Mouse (Mus musculus): ENCODE measurements around the gene Crmp1. TPM values are rescaled to one million over a fixed set of nuclear protein-coding genes. Genes with fewer than 3 reads are reported as not detected.

Gene Crmp1
- polyA plus RNA-seq, 2 experiments from 2014 or later = 11.2 to 11.5 TPM

GRCm38 (mm10) chr5:37312980-37313722 lies 71.4 kb downstream of the Crmp1 start:
- no peak for ATAC-seq

GRCm38 (mm10) chr5:37318715-37319114 lies 77.0 kb downstream of the Crmp1 start:
- ATAC-seq = no peak

GRCm38 (mm10) chr5:37320174-37320573 lies 78.4 kb downstream of the Crmp1 start:
- ATAC-seq = no peak

GRCm38 (mm10) chr5:37320761-37321160 lies 79.0 kb downstream of the Crmp1 start:
- ATAC-seq = no peak

GRCm38 (mm10) chr5:37326675-37327074 lies 84.9 kb downstream of the Crmp1 start:
- no peak for ATAC-seq

- ATAC-seq = no peak
Measured at GRCm38 (mm10) chr5:37330449-37331132, 88.9 kb downstream of the Crmp1 start.

GRCm38 (mm10) chr5:37331133-37331505 lies 89.4 kb downstream of the Crmp1 start:
- no peak for ATAC-seq

- no peak for ATAC-seq
Measured at GRCm38 (mm10) chr5:37332066-37332465, 90.3 kb downstream of the Crmp1 start.

- ATAC-seq = no peak
Measured at GRCm38 (mm10) chr5:37335061-37335460, 93.3 kb downstream of the Crmp1 start.

- ATAC-seq = no peak
Measured at GRCm38 (mm10) chr5:37336485-37337105, 94.9 kb downstream of the Crmp1 start, which contains the start of gene Evc. TSS of gene Evc (minus strand) at chr5:37336894.

- no peak for ATAC-seq
Measured at GRCm38 (mm10) chr5:37337696-37338095, 96.0 kb downstream of the Crmp1 start.

- ATAC-seq = no peak
Measured at GRCm38 (mm10) chr5:37338288-37338687, 96.5 kb downstream of the Crmp1 start, which contains the start of gene Evc2. TSS of gene Evc2 (plus strand) at chr5:37338499.

Other genes starting within 250 kb of the Crmp1 start
- 1 to 10 TPM; 1.3 to 1.4 TPM for gene Gm1043, start 156.6 kb upstream of the Crmp1 start, polyA plus RNA-seq (2017; shearing (Covaris generic))
- gene Evc, start 95.0 kb downstream of the Crmp1 start, polyA plus RNA-seq (2017; shearing (Covaris generic)) = not detected
- not detected for gene Evc2, start 96.6 kb downstream of the Crmp1 start, polyA plus RNA-seq (2017; shearing (Covaris generic))